Mouse (Mus musculus): Measurements from ENCODE around the gene Gramd1b. TPM values are rescaled to one million over a fixed set of nuclear protein-coding genes. Genes with fewer than 3 reads are reported as not detected.
A peak's percentile ranks its signal among the peaks of the same experiment; 100 is the strongest.

Gene Gramd1b
- polyA plus RNA-seq, 1 experiment from 2014 or later, result 2.3 TPM

GRCm38 (mm10) chr9:40342101-40342500 lies 189.1 kb downstream of the Gramd1b start:
- Histone ChIP-seq H3K27me3 (ENCODE audit: low read depth, poor library complexity, severe bottlenecking) (no peaks in the 10 kb centered on the region), H3K4me1 (peaks cover 16% of the 10 kb centered on the region), H3K4me3 (no peak overlapping the region), H3K9me3 (replicated peaks) (no peaks in the 10 kb centered on the region), H3K27ac (replicated peaks) (no peak overlapping the region), H3K36me3 (no peaks in the 10 kb centered on the region)
- no peak for DNase-seq (ENCODE audit: low spot score)
- WGBS, result 91% methylated on average over 7 of the region's 7 CpGs

DNA sequence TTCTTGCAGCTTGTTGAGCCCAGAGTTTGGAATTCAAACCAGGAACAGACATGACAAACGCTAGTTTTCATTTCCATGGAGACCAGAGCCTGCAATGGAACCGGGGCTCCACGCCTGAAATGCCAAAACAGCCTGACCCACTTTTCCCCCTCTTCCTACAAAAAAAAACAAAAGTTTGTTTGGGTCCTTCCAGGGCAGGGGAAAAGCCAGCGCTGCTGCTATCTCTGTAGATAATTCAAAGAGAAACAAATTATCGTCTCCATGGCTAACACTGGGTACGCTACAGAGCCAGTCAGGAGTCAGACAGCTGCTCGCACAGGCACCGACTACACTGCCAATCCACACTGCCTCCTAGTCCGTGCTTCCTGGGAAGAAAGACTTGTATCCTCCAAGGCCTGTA lies 191.6 kb downstream of the Gramd1b start:
- Histone ChIP-seq H3K27me3 (ENCODE audit: low read depth, poor library complexity, severe bottlenecking) (no peaks in the 10 kb centered on the region), H3K36me3 (no peaks in the 10 kb centered on the region), H3K9me3 (replicated peaks) (no peaks in the 10 kb centered on the region), H3K4me1 (no peaks in the 10 kb centered on the region), H3K27ac (replicated peaks) (no peak overlapping the region), H3K4me3 (no peak overlapping the region)
- DNase-seq (ENCODE audit: low spot score), result no peak
- 76% methylated on average over 9 of the region's 9 CpGs for WGBS

DNA sequence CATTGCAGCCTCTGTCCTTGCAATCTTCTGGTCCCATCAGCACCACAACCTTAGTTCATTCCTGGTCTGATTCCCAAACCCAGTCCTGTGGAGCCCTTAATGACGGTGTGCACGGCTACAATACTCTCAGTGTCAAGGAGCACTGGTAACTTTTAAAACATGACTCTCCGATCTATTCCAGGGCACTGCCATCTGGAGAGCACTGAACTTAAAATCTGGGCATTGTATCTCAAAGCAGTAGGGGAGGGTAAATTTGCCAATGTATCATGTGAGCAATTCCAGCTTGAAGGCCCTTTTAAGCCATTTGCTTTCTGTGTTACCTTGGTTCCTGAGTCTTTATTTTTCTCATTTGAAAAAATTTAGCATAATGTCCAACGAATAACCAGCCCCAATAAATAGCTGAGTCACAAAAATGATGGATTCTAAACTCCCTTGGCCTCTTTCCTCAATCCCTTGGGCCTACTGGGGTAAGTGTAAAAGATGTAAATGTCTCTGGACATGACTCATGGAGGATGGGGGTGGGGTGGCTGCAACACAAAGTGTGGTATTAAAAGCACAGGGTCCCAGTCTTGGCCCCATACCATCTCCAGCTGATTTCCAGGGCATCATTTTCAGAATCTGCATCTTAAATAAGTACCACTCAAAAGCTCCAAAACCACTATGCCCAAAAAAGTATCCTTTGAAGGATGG lies 193.9 kb downstream of the Gramd1b start:
- Histone ChIP-seq H3K9me3 (replicated peaks) (no peaks in the 10 kb centered on the region), H3K36me3 (no peaks in the 10 kb centered on the region), H3K4me1 (no peaks in the 10 kb centered on the region), H3K27ac (replicated peaks) (no peak overlapping the region), H3K4me3 (no peak overlapping the region), H3K27me3 (ENCODE audit: low read depth, poor library complexity, severe bottlenecking) (no peaks in the 10 kb centered on the region)
- WGBS, result 87% methylated on average over 4 of the region's 4 CpGs
- DNase-seq (ENCODE audit: low spot score), result no peak

DNA sequence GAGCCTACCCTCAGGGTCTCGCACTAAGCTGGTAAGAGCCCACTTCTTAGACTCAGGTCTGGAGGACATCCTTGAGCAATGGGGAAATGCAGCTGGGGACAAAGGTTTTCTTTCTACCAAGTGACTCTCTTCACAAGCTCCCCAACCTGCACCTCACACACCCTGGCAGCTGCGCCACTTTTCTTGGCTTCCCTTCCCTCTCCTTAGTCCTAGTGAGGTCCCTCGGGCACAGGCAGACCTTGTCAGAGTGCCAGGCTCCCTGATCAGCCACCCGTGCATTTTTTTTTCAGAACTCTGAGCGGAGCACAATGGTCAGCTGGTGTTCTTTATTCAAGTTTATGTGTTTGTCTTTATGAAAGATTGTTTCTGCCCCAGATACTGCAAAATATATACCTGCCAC lies 194.5 kb downstream of the Gramd1b start:
- Histone ChIP-seq H3K4me3 (no peak overlapping the region), H3K27me3 (ENCODE audit: low read depth, poor library complexity, severe bottlenecking) (no peaks in the 10 kb centered on the region), H3K9me3 (replicated peaks) (no peaks in the 10 kb centered on the region), H3K36me3 (no peaks in the 10 kb centered on the region), H3K27ac (replicated peaks) (no peak overlapping the region), H3K4me1 (no peaks in the 10 kb centered on the region)
- DNase-seq (ENCODE audit: low spot score), result no peak
- WGBS, result 74% methylated on average over 5 of the region's 5 CpGs

- Histone ChIP-seq H3K27ac (replicated peaks) (no peak overlapping the region), H3K27me3 (ENCODE audit: low read depth, poor library complexity, severe bottlenecking) (no peaks in the 10 kb centered on the region), H3K9me3 (replicated peaks) (no peaks in the 10 kb centered on the region), H3K4me3 (no peak overlapping the region), H3K4me1 (no peaks in the 10 kb centered on the region), H3K36me3 (no peaks in the 10 kb centered on the region)
- DNase-seq (ENCODE audit: low spot score), result no peak
- 71% methylated on average over 2 of the region's 2 CpGs for WGBS
Measured at GRCm38 (mm10) chr9:40334617-40335016, 196.6 kb downstream of the Gramd1b start.

DNA sequence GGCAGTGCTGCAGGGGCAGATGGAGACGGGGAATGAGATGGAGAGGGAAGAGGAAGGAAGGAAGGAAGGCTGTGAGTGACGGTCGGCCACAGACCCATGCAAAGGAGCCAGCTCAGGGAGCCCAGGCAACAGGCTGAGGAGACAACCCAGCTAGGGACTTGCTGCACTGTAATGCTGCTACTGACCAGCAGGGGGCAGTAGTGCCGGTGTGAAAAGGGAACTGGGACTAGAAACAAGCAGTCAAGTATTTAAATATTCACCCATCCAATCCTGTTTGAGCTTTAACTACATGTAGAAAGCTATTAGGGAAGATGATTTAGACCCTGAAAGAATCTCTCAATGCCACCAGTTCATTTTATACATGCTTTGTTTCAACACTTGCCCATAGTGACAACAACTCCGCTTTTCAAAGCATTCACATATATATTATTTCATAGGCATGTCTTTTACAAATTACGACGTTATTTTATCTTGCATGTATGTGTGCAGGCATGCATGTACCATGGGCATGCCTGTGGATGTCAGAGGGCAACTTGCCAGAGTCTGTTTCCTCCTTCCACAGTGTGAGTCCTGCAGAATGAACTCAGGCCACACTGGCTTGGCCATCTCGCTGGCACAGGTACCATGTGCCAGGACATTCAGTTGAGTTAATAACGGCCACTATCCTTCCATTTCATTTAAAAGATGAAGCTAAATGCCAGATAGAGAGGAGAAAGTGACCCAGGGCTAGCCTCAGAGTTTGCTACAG lies 197.4 kb downstream of the Gramd1b start:
- H3K27ac ChIP-seq (replicated peaks), result no peak overlapping the region
- H3K9me3 ChIP-seq (replicated peaks), result no peaks in the 10 kb centered on the region
- no peaks in the 10 kb centered on the region for H3K27me3 ChIP-seq (ENCODE audit: low read depth, poor library complexity, severe bottlenecking)
- DNase-seq (ENCODE audit: low spot score), result peak; percentile 77
- H3K4me1 ChIP-seq, result no peaks in the 10 kb centered on the region
- H3K36me3 ChIP-seq, result no peaks in the 10 kb centered on the region
- WGBS, result 65% methylated on average over 9 of the region's 9 CpGs
- H3K4me3 ChIP-seq, result no peak overlapping the region

DNA sequence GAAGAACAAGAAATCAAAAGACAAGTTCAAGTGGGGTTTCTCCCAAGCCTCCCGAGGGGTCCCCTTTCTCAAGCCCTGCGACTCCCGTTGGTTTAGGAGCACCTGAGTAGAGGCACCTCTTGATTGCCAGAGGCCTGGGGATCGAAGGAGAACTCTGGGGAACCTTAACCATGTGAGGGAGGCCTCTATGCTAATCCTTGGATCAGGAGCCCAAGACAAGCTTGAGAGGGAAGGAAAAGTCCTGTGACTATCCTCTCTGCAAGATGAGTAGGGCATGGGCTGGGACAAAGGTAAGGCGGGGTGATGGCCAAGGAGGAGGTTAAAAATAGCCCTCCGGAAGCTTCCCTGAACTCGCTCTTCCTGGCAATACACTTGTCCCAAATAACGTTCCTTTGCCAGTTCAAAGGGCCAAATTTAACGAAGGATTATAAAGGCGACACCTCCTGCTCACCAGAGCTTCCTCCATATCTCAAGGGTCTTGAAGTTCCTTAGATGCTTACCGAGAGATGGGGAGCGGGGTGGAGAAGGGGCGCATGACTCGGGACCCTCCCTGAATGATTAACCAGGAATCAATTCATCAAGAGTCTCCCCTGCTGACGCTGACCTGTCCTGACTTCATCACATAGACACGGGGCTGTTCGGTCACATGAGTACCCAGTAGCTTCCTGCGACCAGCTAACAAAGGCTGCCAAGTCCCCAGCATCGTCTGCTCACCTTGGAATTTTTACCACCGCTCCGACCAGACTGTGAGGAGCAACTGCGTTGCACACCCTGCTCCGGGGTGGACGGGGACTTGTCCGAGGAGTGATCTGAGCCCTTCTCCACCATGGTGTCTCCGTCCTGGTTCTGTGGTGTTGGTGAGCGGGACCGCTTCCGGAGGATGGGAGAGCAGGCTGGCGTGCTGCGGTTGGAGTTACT lies 198.2 kb downstream of the Gramd1b start:
- Histone ChIP-seq H3K36me3 (no peaks in the 10 kb centered on the region), H3K27me3 (ENCODE audit: low read depth, poor library complexity, severe bottlenecking) (no peaks in the 10 kb centered on the region), H3K27ac (replicated peaks) (no peak overlapping the region), H3K9me3 (replicated peaks) (no peaks in the 10 kb centered on the region), H3K4me3 (no peak overlapping the region), H3K4me1 (no peaks in the 10 kb centered on the region)
- WGBS, result 88% methylated on average over 31 of the region's 31 CpGs
- no peak for DNase-seq (ENCODE audit: low spot score)

GRCm38 (mm10) chr9:40332326-40332725 lies 198.9 kb downstream of the Gramd1b start:
- 81% methylated on average over 4 of the region's 4 CpGs for WGBS
- DNase-seq (ENCODE audit: low spot score), result no peak
- H3K9me3 ChIP-seq (replicated peaks), result no peaks in the 10 kb centered on the region
- H3K4me3 ChIP-seq, result no peak overlapping the region
- no peaks in the 10 kb centered on the region for H3K27me3 ChIP-seq (ENCODE audit: low read depth, poor library complexity, severe bottlenecking)
- H3K36me3 ChIP-seq, result no peaks in the 10 kb centered on the region
- no peaks in the 10 kb centered on the region for H3K4me1 ChIP-seq
- no peak overlapping the region for H3K27ac ChIP-seq (replicated peaks)

GRCm38 (mm10) chr9:40331411-40332286 lies 199.5 kb downstream of the Gramd1b start:
- no peaks in the 10 kb centered on the region for H3K9me3 ChIP-seq (replicated peaks)
- no peak overlapping the region for H3K27ac ChIP-seq (replicated peaks)
- H3K36me3 ChIP-seq, result no peaks in the 10 kb centered on the region
- H3K4me3 ChIP-seq, result no peak overlapping the region
- DNase-seq (ENCODE audit: low spot score), result no peak
- WGBS, result 85% methylated on average over 15 of the region's 15 CpGs
- H3K4me1 ChIP-seq, result no peaks in the 10 kb centered on the region
- H3K27me3 ChIP-seq (ENCODE audit: low read depth, poor library complexity, severe bottlenecking), result no peaks in the 10 kb centered on the region

- WGBS, result 57% methylated on average over 19 of the region's 19 CpGs
- no peaks in the 10 kb centered on the region for H3K4me1 ChIP-seq
- peak; percentile 87 for DNase-seq (ENCODE audit: low spot score)
- no peak overlapping the region for H3K27ac ChIP-seq (replicated peaks)
- H3K27me3 ChIP-seq (ENCODE audit: low read depth, poor library complexity, severe bottlenecking), result no peaks in the 10 kb centered on the region
- H3K36me3 ChIP-seq, result no peaks in the 10 kb centered on the region
- no peaks in the 10 kb centered on the region for H3K9me3 ChIP-seq (replicated peaks)
- no peak overlapping the region for H3K4me3 ChIP-seq
Measured at GRCm38 (mm10) chr9:40330609-40331382, 200.4 kb downstream of the Gramd1b start.

DNA sequence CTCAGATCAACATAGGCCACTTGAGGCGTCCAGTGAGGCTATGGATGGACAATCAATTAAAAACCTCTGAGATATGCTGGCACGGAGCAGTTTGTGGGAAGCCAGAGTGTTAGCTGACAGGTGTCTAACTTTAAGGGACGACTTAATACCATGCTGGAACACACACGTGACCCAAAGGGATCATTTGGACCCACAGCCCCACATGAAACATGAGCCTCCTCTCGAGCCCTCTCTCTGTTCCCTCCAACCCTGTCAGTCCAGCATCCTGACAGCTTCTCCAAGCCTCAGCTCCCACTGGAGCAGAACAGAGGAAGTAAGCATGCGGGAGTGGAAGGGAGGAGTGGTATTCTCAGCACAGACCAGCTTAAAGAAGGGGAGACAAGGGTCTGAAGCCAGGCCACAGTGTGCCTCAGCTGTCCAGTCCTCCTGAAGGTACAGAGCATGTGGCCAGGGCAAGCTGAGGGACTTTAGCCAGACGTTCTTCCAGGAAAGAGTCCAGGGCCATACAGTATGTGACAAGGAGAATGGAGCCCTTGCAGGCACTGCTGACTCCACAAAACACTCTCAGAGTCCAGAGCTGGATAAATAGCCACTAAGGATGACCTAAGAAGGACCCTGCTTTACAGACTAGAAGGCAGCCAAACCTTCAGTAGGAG lies 204.8 kb downstream of the Gramd1b start:
- 79% methylated on average over 7 of the region's 7 CpGs for WGBS
- H3K4me1 ChIP-seq, result peaks cover 5% of the 10 kb centered on the region
- no peaks in the 10 kb centered on the region for H3K9me3 ChIP-seq (replicated peaks)
- no peaks in the 10 kb centered on the region for H3K27me3 ChIP-seq (ENCODE audit: low read depth, poor library complexity, severe bottlenecking)
- no peak for DNase-seq (ENCODE audit: low spot score)
- H3K27ac ChIP-seq (replicated peaks), result no peak overlapping the region
- no peaks in the 10 kb centered on the region for H3K36me3 ChIP-seq
- no peak overlapping the region for H3K4me3 ChIP-seq
